Mouse (Mus musculus) heart, adult 2 months (tissue): Measurements from ENCODE around the gene Pnkd. TPM values are rescaled to one million over a fixed set of nuclear protein-coding genes. Genes with fewer than 3 reads are reported as not detected.

ENCODE experiments used
- DNase-seq, 2 experiments: peaks; one replicate each; pipeline ENCODE4 v3.0.0; 2021
- H3K27ac ChIP-seq: fragments of 200-600 bp; 2 replicates; pipeline ENCODE4 v1.8.1; 2022
- H3K27me3 ChIP-seq: fragments of 200-500 bp; 2 replicates; pipeline ENCODE4 v1.6.1; 2012; ENCODE audit warnings: mild to moderate bottlenecking, low read length, inconsistent platforms, mixed read lengths; ENCODE audit not compliant: control insufficient read depth, insufficient read depth
- H3K36me3 ChIP-seq: fragments of 200-500 bp; 2 replicates; pipeline ENCODE4 v1.6.1; 2012; ENCODE audit warnings: low read length, inconsistent platforms; ENCODE audit not compliant: control insufficient read depth, insufficient read depth
- H3K4me1 ChIP-seq: fragments of 200-500 bp; 2 replicates; pipeline ENCODE4 v1.6.1; 2011; ENCODE audit warnings: low read length; ENCODE audit not compliant: control insufficient read depth, insufficient read depth
- H3K4me3 ChIP-seq: fragments of 200-600 bp; 2 replicates; pipeline ENCODE4 v1.8.1; 2022
- H3K79me2 ChIP-seq: fragments of 200-500 bp; replicated peaks from 2 replicates; pipeline ENCODE4 v1.6.1; 2012; ENCODE audit warnings: mild to moderate bottlenecking, inconsistent platforms, low read length, moderate library complexity, mixed read lengths; ENCODE audit not compliant: control insufficient read depth, insufficient read depth
- H3K9ac ChIP-seq: fragments of 200-500 bp; 2 replicates; pipeline ENCODE4 v1.6.1; 2012; ENCODE audit warnings: low read depth, mild to moderate bottlenecking, control low read depth, inconsistent platforms, low read length, mixed read lengths
- CTCF ChIP-seq: fragments of 200-600 bp; IDR thresholded peaks from 2 replicates; pipeline ENCODE4 v1.8.1; 2022; ENCODE audit warnings: antibody characterized with exemption, mild to moderate bottlenecking, moderate library complexity
- EP300 ChIP-seq: fragments of 200-500 bp; IDR thresholded peaks from 2 replicates; pipeline ENCODE4 v1.6.1; 2011; ENCODE audit warnings: low read depth, low read length, control low read depth; ENCODE audit not compliant: insufficient read depth
- POLR2A ChIP-seq: fragments of 200-500 bp; IDR thresholded peaks from 2 replicates; pipeline ENCODE4 v1.6.1; 2011; ENCODE audit warnings: mild to moderate bottlenecking, low read depth, low read length, control low read depth; ENCODE audit not compliant: insufficient read depth
- whole genome bisulfite sequencing: fragments of 180-500 bp; shearing (Covaris S2); methylation state at CpG from one replicate; pipeline ENCODE4 v1.1.7; 2018; 5-methylcytosine and 5-hydroxymethylcytosine counted together
- intact Hi-C: fragments of 180-260 bp; cut with DNase I; formaldehyde crosslinking; loops from one replicate; pipeline ENCODE4 v1.15.1; 2025
- polyA plus RNA-seq: library from polyadenylated mRNA; depleted of rRNA; stranded (reverse); fragments of >200 nt; gene quantifications from 2 replicates; pipeline ENCODE4 v1.2.3, GENCODE M21; 2012
- total RNA-seq, 2 experiments: library from RNA; stranded (reverse); gene quantifications; 2 replicates each; pipeline ENCODE4 v1.2.3; 2021

Gene Pnkd
- total and polyA plus RNA-seq, 3 experiments, result 113 to 140 (median 126) TPM

GRCm38 (mm10) chr1:74305522-74305921, 20.8 kb downstream of the Pnkd start, which contains the start of gene Tmbim1:
Gene Tmbim1 (minus strand): TSS chr1:74305622.
- Histone ChIP-seq H3K4me1 (peaks cover 22% of the 10 kb centered on the region), H3K27me3 (no peaks in the 10 kb centered on the region), H3K36me3 (peaks cover 3% of the 10 kb centered on the region; the same call in 1 of the 2 replicates), H3K79me2 (0 out of 2 replicates have a peak, but pooled peaks cover 5% of the 10 kb centered on the region), H3K4me3 (peak within 1 kb of the TSS; percentile 81), H3K27ac (peak within 1 kb of the TSS; percentile 97), H3K9ac (peak within 1 kb of the TSS; percentile 80)
- WGBS, result 92% methylated on average over 2 of the region's 2 CpGs
- no peak for DNase-seq
- intact Hi-C loops, result loop anchor here (2.0 kb wide), 1 partner anchor 19 kb away; no protein-coding TSS in a partner anchor
- no peak for TF ChIP-seq POLR2A
- TF ChIP-seq CTCF, result no peak
- TF ChIP-seq EP300, result no peak

GRCm38 (mm10) chr1:74307146-74307545, 22.4 kb downstream of the Pnkd start:
- 89% methylated on average over 1 of the region's 1 CpGs for WGBS
- Histone ChIP-seq H3K27ac (no peak overlapping the region), H3K4me3 (no peak overlapping the region), H3K36me3 (peaks cover 3% of the 10 kb centered on the region; the same call in 1 of the 2 replicates), H3K4me1 (peaks cover 10% of the 10 kb centered on the region), H3K79me2 (0 out of 2 replicates have a peak, but pooled peaks cover 3% of the 10 kb centered on the region), H3K27me3 (no peaks in the 10 kb centered on the region), H3K9ac (no peak overlapping the region)
- intact Hi-C loops, result no loop called here
- DNase-seq, result no peak
- TF ChIP-seq CTCF, result no peak
- no peak for TF ChIP-seq POLR2A
- TF ChIP-seq EP300, result no peak

- TF ChIP-seq POLR2A (no peak), EP300 (no peak), CTCF (no peak)
- Histone ChIP-seq H3K27ac (no peak overlapping the region), H3K9ac (no peak overlapping the region), H3K27me3 (no peaks in the 10 kb centered on the region), H3K4me1 (peaks cover 4% of the 10 kb centered on the region), H3K79me2 (no peaks in the 10 kb centered on the region), H3K4me3 (no peak overlapping the region), H3K36me3 (no peaks in the 10 kb centered on the region)
- DNase-seq, result no peak
- WGBS, result 76% methylated on average over 10 of the region's 10 CpGs
- intact Hi-C loops, result no loop called here
These were observed 23.6 kb downstream of the Pnkd start for GRCm38 (mm10) chr1:74308001-74308964.

GRCm38 (mm10) chr1:74309767-74310166, 25.0 kb downstream of the Pnkd start:
- H3K27ac ChIP-seq, result peak overlapping the region; percentile 52
- H3K36me3 ChIP-seq, result no peaks in the 10 kb centered on the region
- TF ChIP-seq EP300 (no peak), POLR2A (no peak)
- 28% methylated on average over 3 of the region's 3 CpGs for WGBS
- H3K79me2 ChIP-seq, result no peaks in the 10 kb centered on the region
- no peaks in the 10 kb centered on the region for H3K27me3 ChIP-seq
- H3K9ac ChIP-seq, result no peak overlapping the region
- H3K4me3 ChIP-seq, result no peak overlapping the region
- intact Hi-C loops, result no loop called here
- peak in 1 of 2 experiments; percentile 24 for DNase-seq
- H3K4me1 ChIP-seq, result peaks cover 6% of the 10 kb centered on the region

- no peak overlapping the region for H3K27ac ChIP-seq
- H3K79me2 ChIP-seq, result no peaks in the 10 kb centered on the region
- TF ChIP-seq CTCF, result peak; percentile 96
- TF ChIP-seq POLR2A, result no peak
- TF ChIP-seq EP300, result no peak
- no peak overlapping the region for H3K4me3 ChIP-seq
- H3K4me1 ChIP-seq, result peaks cover 8% of the 10 kb centered on the region
- no peak overlapping the region for H3K9ac ChIP-seq
- H3K27me3 ChIP-seq, result no peaks in the 10 kb centered on the region
- intact Hi-C loops, result loop anchor here (1.0 to 2.0 kb wide), 3 partner anchors 49 to 140 kb away; partner anchors contain the start of gene Catip
- peak in 1 of 2 experiments; percentile 56 for DNase-seq
- WGBS, result 1% methylated on average over 3 of the region's 3 CpGs
- H3K36me3 ChIP-seq, result no peaks in the 10 kb centered on the region
These were observed 28.4 kb downstream of the Pnkd start for GRCm38 (mm10) chr1:74313049-74313692.
